Mouse (Mus musculus) cerebellum, adult 2 months (tissue): ENCODE results near the gene Ebf1.

Experiments used
- CTCF ChIP-seq: fragments of 200-500 bp; IDR thresholded peaks from 2 replicates; pipeline ENCODE4 v1.5.1; 2011; ENCODE audit warnings: low read depth, mild to moderate bottlenecking, control low read depth, low read length, moderate library complexity, borderline replicate concordance; ENCODE audit not compliant: insufficient read depth
- POLR2A ChIP-seq: fragments of 200-500 bp; IDR thresholded peaks from 2 replicates; pipeline ENCODE4 v1.6.1; 2011; ENCODE audit warnings: low read length, control low read depth, borderline replicate concordance; ENCODE audit not compliant: insufficient read depth

DNA sequence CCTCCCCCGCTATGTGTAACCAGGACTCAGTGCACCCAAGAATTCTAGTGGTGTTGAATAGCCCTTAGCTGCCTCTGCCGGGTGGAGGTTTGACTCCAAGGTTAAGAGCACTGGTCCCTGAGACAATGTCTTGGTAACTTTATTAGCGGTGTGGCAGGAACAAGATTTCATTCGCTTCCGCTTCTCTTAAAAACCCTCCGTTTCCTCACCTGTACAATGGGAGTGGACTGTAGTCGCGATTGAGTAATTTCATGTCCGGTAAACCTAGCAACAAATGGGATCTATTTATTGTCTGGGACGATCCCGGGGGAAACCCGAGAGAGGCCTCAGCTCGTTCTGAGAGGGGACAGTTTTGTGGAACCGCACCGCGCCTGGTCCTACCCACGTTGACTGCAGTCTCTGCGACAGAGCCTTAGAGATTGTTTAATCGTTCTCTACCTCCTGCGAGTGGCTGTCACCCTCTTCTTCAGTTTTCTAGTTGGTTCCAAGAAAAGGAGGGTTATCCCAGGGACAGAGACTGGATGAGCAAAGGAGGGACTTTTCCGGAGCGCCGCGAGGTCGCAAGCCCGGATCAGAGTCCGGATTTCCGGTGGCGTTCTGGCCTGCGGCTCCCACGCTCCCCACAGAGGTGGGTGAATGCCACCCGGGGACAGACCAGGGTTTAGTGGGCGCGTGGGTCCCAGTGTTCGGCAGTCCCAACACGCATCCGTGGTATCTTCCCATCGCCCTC is 4.3 kb upstream of the Ebf1 start:
- no peak for TF ChIP-seq CTCF
- TF ChIP-seq POLR2A = no peak
